Mouse (Mus musculus) bone marrow macrophage, adult 2 months (primary cell): Measurements from ENCODE around the gene Cela1. TPM values are rescaled to one million over a fixed set of nuclear protein-coding genes. Genes with fewer than 3 reads are reported as not detected.

Experiments used
- H3K27ac ChIP-seq: 2 replicates; pipeline ENCODE4 v1.5.1; 2012; ENCODE audit warnings: low read depth, low read length; ENCODE audit not compliant: insufficient read depth
- H3K4me1 ChIP-seq: 2 replicates; pipeline ENCODE4 v1.6.1; 2012; ENCODE audit warnings: low read length; ENCODE audit not compliant: control insufficient read depth, insufficient read depth
- H3K4me3 ChIP-seq: 2 replicates; pipeline ENCODE4 v1.5.1; 2012; ENCODE audit warnings: mild to moderate bottlenecking, low read length, moderate library complexity; ENCODE audit not compliant: insufficient read depth
- CTCF ChIP-seq: IDR thresholded peaks from 2 replicates; pipeline ENCODE4 v1.5.1; 2012; ENCODE audit warnings: low read depth, mild to moderate bottlenecking, low read length, moderate library complexity
- POLR2A ChIP-seq: IDR thresholded peaks from 2 replicates; pipeline ENCODE4 v1.6.1; 2012; ENCODE audit warnings: mild to moderate bottlenecking, low read depth, low read length, borderline replicate concordance
- polyA plus RNA-seq: library from polyadenylated mRNA; stranded (reverse); fragments of >200 nt; gene quantifications from 2 replicates; pipeline ENCODE4 v1.2.4, GENCODE M21; 2012; ENCODE audit not compliant: missing spikeins, insufficient read depth, insufficient read length

Cela1 gene
- polyA plus RNA-seq, 1 experiment: 4.9 TPM

GRCm38 (mm10) chr15:100677675-100678074 lies 10.0 kb downstream of the Cela1 start:
- peaks cover 61% of the 10 kb centered on the region for H3K4me1 ChIP-seq
- no peak for TF ChIP-seq POLR2A
- no peak for TF ChIP-seq CTCF
- H3K27ac ChIP-seq: peak overlapping the region; percentile 14; the same call in 1 of the 2 replicates
- no peak overlapping the region for H3K4me3 ChIP-seq

GRCm38 (mm10) chr15:100676521-100676920 lies 11.2 kb downstream of the Cela1 start:
- no peak overlapping the region for H3K4me3 ChIP-seq
- no peak for TF ChIP-seq POLR2A
- no peak for TF ChIP-seq CTCF
- H3K4me1 ChIP-seq: peaks cover 57% of the 10 kb centered on the region
- no peak overlapping the region for H3K27ac ChIP-seq

GRCm38 (mm10) chr15:100675486-100675885 lies 12.2 kb downstream of the Cela1 start:
- H3K27ac ChIP-seq: no peak overlapping the region
- H3K4me1 ChIP-seq: peaks cover 54% of the 10 kb centered on the region
- TF ChIP-seq POLR2A: no peak
- TF ChIP-seq CTCF: no peak
- H3K4me3 ChIP-seq: no peak overlapping the region

- peaks cover 55% of the 10 kb centered on the region for H3K4me1 ChIP-seq
- TF ChIP-seq CTCF (no peak), POLR2A (no peak)
- H3K27ac ChIP-seq: peak overlapping the region; percentile 81
- no peak overlapping the region for H3K4me3 ChIP-seq
Observed at GRCm38 (mm10) chr15:100674566-100674965, 13.2 kb downstream of the Cela1 start.

- peaks cover 48% of the 10 kb centered on the region for H3K4me1 ChIP-seq
- no peak overlapping the region for H3K4me3 ChIP-seq
- peak overlapping the region; percentile 81 for H3K27ac ChIP-seq
- TF ChIP-seq POLR2A (no peak), CTCF (no peak)
Observed at GRCm38 (mm10) chr15:100673585-100674391, 13.9 kb downstream of the Cela1 start.

GRCm38 (mm10) chr15:100670833-100671232 lies 16.9 kb downstream of the Cela1 start:
- no peak overlapping the region for H3K4me3 ChIP-seq
- H3K4me1 ChIP-seq: peaks cover 52% of the 10 kb centered on the region
- TF ChIP-seq POLR2A (no peak), CTCF (no peak)
- H3K27ac ChIP-seq: no peak overlapping the region

GRCm38 (mm10) chr15:100670004-100670403 lies 17.7 kb downstream of the Cela1 start:
- TF ChIP-seq POLR2A (no peak), CTCF (no peak)
- Histone ChIP-seq H3K4me1 (peaks cover 53% of the 10 kb centered on the region), H3K27ac (no peak overlapping the region), H3K4me3 (no peak overlapping the region)

GRCm38 (mm10) chr15:100669337-100669736 lies 18.4 kb downstream of the Cela1 start, which contains the start of gene Bin2:
Gene Bin2, minus strand, starts transcription at chr15:100669553.
- TF ChIP-seq CTCF: no peak
- TF ChIP-seq POLR2A: peak; percentile 77; the same call in 1 of the 2 replicates
- H3K4me1 ChIP-seq: peaks cover 52% of the 10 kb centered on the region
- peak within 1 kb of the TSS; percentile 89 for H3K4me3 ChIP-seq
- peak within 1 kb of the TSS; percentile 66 for H3K27ac ChIP-seq

- peak overlapping the region; percentile 89; the same call in 1 of the 2 replicates for H3K4me3 ChIP-seq
- TF ChIP-seq CTCF (no peak), POLR2A (no peak)
- no peak overlapping the region for H3K27ac ChIP-seq
- H3K4me1 ChIP-seq: peaks cover 56% of the 10 kb centered on the region
Observed at GRCm38 (mm10) chr15:100667871-100668545, 19.7 kb downstream of the Cela1 start.

GRCm38 (mm10) chr15:100667420-100667819 lies 20.3 kb downstream of the Cela1 start:
- TF ChIP-seq POLR2A (no peak), CTCF (no peak)
- Histone ChIP-seq H3K4me3 (peak overlapping the region; percentile 34), H3K4me1 (peaks cover 56% of the 10 kb centered on the region), H3K27ac (peak overlapping the region; percentile 77)
